Mouse (Mus musculus) kidney, adult 2 months (tissue): Measurements from ENCODE around the gene Ache. TPM values are rescaled to one million over a fixed set of nuclear protein-coding genes. Genes with fewer than 3 reads are reported as not detected.
A peak's percentile ranks its signal among the peaks of the same experiment; 100 is the strongest.
"Not testable (repeated sequence)": the region's sequence is repeated elsewhere in the genome, so short reads cannot be mapped to it uniquely, and the experiment has no call there.

Experiments
- DNase-seq: peaks from one replicate; pipeline ENCODE4 v3.0.0; 2021
- H3K27ac ChIP-seq: fragments of 200-500 bp; 2 replicates; pipeline ENCODE4 v1.5.1; 2012; ENCODE audit warnings: low read depth, low read length, control low read depth, inconsistent platforms; ENCODE audit not compliant: insufficient read depth
- H3K27me3 ChIP-seq: fragments of 200-500 bp; replicated peaks from 2 replicates; pipeline ENCODE4 v1.6.1; 2012; ENCODE audit warnings: mild to moderate bottlenecking, moderate library complexity, low read length, inconsistent platforms; ENCODE audit not compliant: control insufficient read depth, insufficient read depth
- H3K36me3 ChIP-seq: fragments of 200-500 bp; 2 replicates; pipeline ENCODE4 v1.6.1; 2012; ENCODE audit warnings: mild to moderate bottlenecking, moderate library complexity, low read length, inconsistent platforms; ENCODE audit not compliant: control insufficient read depth, insufficient read depth
- H3K4me1 ChIP-seq: fragments of 200-500 bp; 2 replicates; pipeline ENCODE4 v1.6.1; 2011; ENCODE audit warnings: low read length; ENCODE audit not compliant: control insufficient read depth, insufficient read depth
- H3K4me3 ChIP-seq: fragments of 200-500 bp; 2 replicates; pipeline ENCODE4 v1.5.1; 2011; ENCODE audit warnings: mild to moderate bottlenecking, low read depth, low read length, control low read depth; ENCODE audit not compliant: insufficient read depth
- CTCF ChIP-seq: fragments of 200-500 bp; conservative IDR thresholded peaks from 2 replicates; pipeline ENCODE4 v1.5.1; 2011; ENCODE audit warnings: low read depth, mild to moderate bottlenecking, control low read depth, low read length, moderate library complexity, mixed read lengths; ENCODE audit not compliant: insufficient read depth, insufficient read length
- POLR2A ChIP-seq: fragments of 200-500 bp; IDR thresholded peaks from one replicate; pipeline ENCODE4 v1.6.1; 2011; ENCODE audit warnings: low read depth, low read length, control low read depth
- WGBS: fragments of 180-500 bp; shearing (Covaris S2); methylation state at CpG from one replicate; pipeline ENCODE4 v1.1.7; 2018; 5-methylcytosine and 5-hydroxymethylcytosine counted together
- polyA plus RNA-seq: library from polyadenylated mRNA; depleted of rRNA; stranded (reverse); fragments of >200 nt; gene quantifications from 2 replicates; pipeline ENCODE4 v1.2.3, GENCODE M21; 2012; rRNA removed

Ache gene
- 4.7 and 5.1 TPM in 2 replicates for polyA plus RNA-seq

DNA sequence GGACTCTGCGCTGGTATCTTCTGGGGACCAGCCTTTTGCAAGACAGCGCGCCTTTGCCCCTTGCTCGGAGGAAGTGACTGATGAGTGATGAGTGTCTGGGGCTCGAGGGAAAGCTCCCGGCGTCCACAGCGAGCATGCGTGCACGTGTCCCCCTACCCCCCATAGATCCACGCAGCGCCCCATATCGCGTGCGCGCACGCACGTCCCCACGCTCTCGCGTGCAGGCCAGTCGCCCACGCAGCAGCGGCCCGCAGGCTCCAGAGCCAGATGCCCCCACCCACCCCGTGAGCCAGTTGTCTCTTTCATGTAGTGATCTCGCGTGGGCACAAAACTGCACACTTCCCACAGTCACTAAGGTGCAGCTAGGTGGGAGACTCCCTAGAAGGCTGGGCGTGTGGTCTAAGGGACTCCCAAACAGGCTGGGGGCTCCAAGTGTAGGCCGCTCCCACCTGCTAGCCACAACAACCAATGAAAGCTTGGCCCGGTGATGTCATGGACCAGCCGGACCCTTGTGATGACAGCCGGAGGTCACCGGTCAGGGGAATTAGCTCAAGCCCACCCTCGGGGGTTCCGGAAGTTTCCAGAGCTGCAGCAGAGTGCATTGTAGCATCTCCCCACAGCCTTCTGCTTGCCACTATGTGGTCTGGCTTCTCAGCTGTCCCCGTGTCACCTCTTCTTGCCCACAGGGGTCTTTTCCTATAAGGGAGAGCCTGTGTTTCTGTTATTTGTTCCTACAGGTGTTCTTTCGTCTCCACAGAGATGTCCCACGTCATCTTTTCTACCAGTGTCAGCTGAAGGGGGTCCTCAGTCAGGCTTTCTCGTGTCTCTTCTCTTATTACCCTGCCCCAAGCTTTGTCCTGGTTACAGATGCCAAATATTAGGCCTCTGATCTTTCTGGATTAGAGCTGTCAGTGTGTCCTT, at the start of gene Ache:
Gene Ache (plus strand): TSS at position 488 of the 921 bp plus-strand sequence.
- DNase-seq: no peak
- Histone ChIP-seq H3K36me3 (no peaks in the 10 kb centered on the region), H3K4me3 (peak within 1 kb of the TSS; percentile 37), H3K27me3 (no peaks in the 10 kb centered on the region; the same call in 1 of the 2 replicates), H3K27ac (no peak within 1 kb of the TSS), H3K4me1 (no peaks in the 10 kb centered on the region)
- no peak for TF ChIP-seq POLR2A
- TF ChIP-seq CTCF: no peak
- 5% methylated on average over 40 of the region's 40 CpGs for WGBS

DNA sequence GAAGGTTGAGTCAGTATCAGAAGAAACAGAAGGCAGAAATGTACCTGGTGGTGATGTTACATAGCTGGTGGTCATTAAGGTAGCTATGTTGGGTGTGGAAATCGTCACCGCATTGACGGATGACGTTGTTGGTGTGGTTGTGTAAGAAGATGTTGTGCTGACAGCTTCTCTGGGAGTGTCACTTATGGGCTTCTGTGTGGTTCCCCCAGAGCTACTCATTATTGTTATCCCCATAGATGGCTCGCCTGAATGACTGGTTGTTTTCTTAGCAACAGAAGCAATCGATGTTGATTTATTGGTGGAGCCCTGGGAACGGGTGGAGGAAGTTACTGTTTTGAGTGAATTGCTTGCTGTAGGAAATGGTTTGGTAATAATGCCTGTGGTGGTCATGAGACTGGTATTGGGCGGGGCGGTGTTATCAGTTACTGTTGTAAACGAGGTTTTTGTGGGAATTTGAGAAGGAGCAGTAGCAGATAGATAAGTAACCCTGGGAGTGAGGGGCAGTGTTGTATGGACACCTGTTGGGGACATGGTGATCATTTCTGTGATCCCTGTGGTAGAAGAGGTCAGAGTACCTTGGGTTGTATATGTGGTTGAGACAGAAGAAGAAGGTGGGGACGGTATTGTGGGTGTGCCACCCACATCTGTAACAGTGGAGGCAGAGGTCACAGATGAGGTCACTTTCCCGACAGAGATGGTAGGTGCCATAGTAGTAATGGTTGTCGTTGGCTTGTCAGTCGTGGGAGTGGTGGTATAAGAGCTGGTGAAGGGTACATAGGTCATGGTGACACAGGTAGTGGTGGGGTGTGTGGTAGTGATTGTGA, 23.2 kb upstream of the Ache start:
- TF ChIP-seq CTCF: no peak
- TF ChIP-seq POLR2A: no peak
- Histone ChIP-seq H3K4me1 (no peaks in the 10 kb centered on the region), H3K27ac (no peak overlapping the region), H3K27me3 (no peaks in the 10 kb centered on the region), H3K36me3 (no peaks in the 10 kb centered on the region), H3K4me3 (no peak overlapping the region)
- 66% methylated on average over 14 of the region's 14 CpGs for WGBS
- DNase-seq: no peak

DNA sequence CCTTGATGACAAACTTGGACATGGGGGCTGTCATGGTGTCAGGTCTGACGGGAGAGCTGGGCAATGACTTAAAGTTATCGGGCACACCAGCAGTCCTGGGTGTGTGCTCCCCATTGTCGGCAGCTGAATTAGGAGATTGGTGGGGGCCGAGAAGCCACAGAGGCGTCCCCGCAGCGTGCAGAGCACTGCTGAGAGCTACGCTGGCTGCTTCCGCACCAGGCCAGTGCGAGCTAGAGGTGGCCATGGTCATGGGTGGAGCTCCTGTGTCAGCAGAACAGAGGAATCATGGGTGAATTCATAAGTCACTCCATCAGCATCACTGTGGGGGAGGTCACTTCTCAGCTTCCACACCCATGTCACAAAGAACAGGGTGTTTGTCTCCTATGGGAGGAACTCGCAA, 22.5 kb upstream of the Ache start:
- Histone ChIP-seq H3K27ac (no peak overlapping the region), H3K27me3 (no peaks in the 10 kb centered on the region), H3K4me1 (no peaks in the 10 kb centered on the region), H3K4me3 (no peak overlapping the region), H3K36me3 (no peaks in the 10 kb centered on the region)
- no peak for DNase-seq
- TF ChIP-seq CTCF: no peak
- no peak for TF ChIP-seq POLR2A
- WGBS: 93% methylated on average over 11 of the region's 11 CpGs

DNA sequence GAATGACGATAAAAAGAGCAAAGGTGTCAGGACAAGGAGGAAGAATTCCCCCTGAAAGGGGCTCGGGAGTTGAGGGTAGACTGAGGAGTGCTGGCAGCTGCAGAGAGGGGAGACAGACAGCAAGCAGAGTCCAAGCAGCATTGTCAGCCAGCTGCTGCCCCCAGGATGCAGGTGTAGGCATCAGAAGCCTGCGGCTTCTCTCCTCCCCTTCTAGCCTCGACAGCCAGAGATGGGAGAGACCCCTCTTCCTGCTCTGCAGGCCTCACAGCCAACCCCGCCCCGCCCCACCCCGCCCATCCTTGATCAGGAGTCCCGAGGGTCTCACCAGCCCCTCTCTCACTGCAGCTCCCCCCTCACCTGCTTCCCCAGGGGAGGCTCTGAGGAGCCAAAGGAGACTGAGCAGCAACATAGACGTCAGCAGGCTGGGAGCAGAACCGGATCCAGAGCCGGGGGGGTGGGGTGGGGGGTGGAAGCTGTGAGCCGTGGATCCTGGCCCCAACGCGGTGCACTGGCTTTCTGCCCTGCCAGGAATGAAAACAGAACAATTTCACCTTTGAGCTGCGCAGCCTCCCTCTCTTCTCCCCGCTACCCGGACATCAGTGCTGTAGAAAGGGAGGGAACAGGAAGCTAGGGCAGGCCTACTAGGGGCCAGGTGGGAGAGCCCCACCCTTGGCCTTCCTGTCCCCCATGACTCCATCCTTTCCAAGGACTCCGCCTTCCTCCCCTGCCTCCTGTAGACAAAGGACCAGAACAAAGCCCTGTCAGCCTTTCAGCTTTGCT, 19.0 kb upstream of the Ache start:
- H3K27ac ChIP-seq: no peak overlapping the region
- WGBS: 19% methylated on average over 18 of the region's 18 CpGs

DNA sequence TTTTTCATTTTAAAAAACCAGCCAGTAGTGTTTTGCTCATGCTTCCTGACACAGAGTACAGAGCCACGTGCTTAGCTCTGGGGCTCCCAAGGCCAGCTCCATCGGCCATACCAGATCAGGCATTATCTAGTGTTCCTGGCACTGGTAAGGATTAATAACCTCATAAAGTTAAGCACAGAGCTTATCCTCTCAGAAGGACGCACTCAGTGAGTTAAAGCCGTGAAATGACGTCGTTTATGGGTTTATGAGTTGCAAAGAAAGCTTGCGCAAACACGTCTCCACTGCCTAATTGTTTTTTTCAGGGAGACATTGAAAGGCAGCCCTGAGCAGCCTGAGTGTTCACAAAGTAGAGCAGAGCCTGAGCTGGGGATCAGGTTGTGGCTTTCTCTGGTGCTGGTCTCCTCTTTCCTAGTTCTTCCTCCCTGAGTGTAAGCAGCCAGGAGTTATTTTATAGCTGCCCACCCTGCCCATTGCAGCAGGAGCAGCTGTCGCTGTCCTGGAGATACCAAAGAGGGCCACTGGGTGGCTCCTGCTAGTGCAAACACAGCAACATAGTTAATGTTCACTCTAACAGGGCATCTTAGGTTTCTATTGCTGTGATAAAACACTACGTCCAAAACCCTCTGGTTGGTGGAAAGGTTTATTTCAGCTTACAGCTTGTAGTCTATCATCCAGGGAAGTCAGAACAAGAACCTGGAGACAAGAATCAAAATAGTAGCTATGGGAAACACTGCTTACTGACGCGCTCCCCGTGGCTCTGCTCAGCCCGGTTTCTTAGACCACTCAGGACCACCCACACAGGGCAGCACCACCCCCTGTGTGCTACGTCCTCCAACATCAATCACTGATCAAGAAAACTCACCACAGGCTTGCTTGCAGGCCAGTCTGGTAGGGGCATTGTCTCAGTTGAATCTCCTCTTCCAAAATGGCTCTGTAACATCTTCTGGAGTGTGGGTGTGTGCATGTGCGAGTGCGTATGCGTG, 9.7 kb upstream of the Ache start:
- TF ChIP-seq CTCF (peak; percentile 56), POLR2A (no peak)
- no peaks in the 10 kb centered on the region for H3K36me3 ChIP-seq
- DNase-seq: peak; percentile 40
- no peaks in the 10 kb centered on the region; the same call in 1 of the 2 replicates for H3K4me1 ChIP-seq
- 29% methylated on average over 18 of the region's 18 CpGs for WGBS
- H3K27ac ChIP-seq: no peak overlapping the region
- H3K4me3 ChIP-seq: no peak overlapping the region
- no peaks in the 10 kb centered on the region for H3K27me3 ChIP-seq

More for the DNA sequence above, 19.0 kb upstream of the Ache start:
- Histone ChIP-seq H3K4me3 (peak overlapping the region; percentile 7; the same call in 1 of the 2 replicates), H3K27me3 (no peaks in the 10 kb centered on the region), H3K36me3 (no peaks in the 10 kb centered on the region), H3K4me1 (no peaks in the 10 kb centered on the region)
- peak; percentile 36 for DNase-seq
- TF ChIP-seq POLR2A: no peak
- no peak for TF ChIP-seq CTCF

DNA sequence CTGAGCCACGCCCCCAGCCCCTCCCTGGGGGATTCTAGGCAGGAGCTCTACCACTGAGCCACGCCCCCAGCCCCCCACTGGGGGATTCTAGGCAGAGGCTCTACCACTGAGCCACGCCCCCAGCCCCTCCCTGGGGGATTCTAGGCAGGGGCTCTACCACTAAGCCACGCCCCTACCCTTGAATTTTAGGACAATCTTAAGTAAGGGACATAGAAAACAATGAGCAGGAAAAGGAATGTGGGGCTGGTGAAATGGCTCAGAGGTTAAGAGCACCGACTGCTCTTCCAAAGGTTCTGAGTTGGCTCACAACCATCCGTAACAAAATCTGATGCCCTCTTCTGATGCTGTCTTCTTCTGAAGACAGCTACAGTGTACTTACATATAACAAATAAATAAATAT, 2.9 kb upstream of the Ache start:
- not testable (repeated sequence) for H3K27ac ChIP-seq, H3K27me3 ChIP-seq, H3K4me3 ChIP-seq, H3K4me1 ChIP-seq, DNase-seq, H3K36me3 ChIP-seq
- WGBS: 78% methylated on average over 6 of the region's 6 CpGs
